Mouse (Mus musculus) cerebellum, postnatal 4 days (tissue): ENCODE data around the gene Tex14.

Experiments
- DNase-seq, 2 experiments: peaks; one replicate each; pipeline ENCODE4 v3.0.0; 2022; ENCODE audit warnings: low spot score in 2 of 2, mixed read lengths in 1 of 2

Gene Tex14

GRCm38 (mm10) chr11:87591526-87592353, 186.9 kb downstream of the Tex14 start, which contains the start of gene Mtmr4:
Gene Mtmr4, plus strand, starts transcription at chr11:87592162.
- DNase-seq: peak; percentile 94 to 98

GRCm38 (mm10) chr11:87592354-87592695, 187.5 kb downstream of the Tex14 start:
- no peak for DNase-seq

GRCm38 (mm10) chr11:87592713-87593598, 188.1 kb downstream of the Tex14 start:
- DNase-seq: no peak

- peak; percentile 58 to 80 for DNase-seq
Measured at GRCm38 (mm10) chr11:87595327-87595841, 190.5 kb downstream of the Tex14 start.

- DNase-seq: no peak
Measured at GRCm38 (mm10) chr11:87595976-87596375, 191.1 kb downstream of the Tex14 start.

GRCm38 (mm10) chr11:87596492-87596891, 191.6 kb downstream of the Tex14 start:
- DNase-seq: no peak

- DNase-seq: no peak
Measured at GRCm38 (mm10) chr11:87597061-87597460, 192.2 kb downstream of the Tex14 start.

GRCm38 (mm10) chr11:87599395-87600089, 194.7 kb downstream of the Tex14 start:
- DNase-seq: no peak

GRCm38 (mm10) chr11:87600322-87600853, 195.5 kb downstream of the Tex14 start:
- no peak for DNase-seq

GRCm38 (mm10) chr11:87602234-87602633, 197.4 kb downstream of the Tex14 start:
- DNase-seq: no peak

- no peak for DNase-seq
Measured at GRCm38 (mm10) chr11:87603571-87603970, 198.7 kb downstream of the Tex14 start.
